Mouse (Mus musculus): ENCODE measurements around the gene Tcp11. TPM values are rescaled to one million over a fixed set of nuclear protein-coding genes. Genes with fewer than 3 reads are reported as not detected.

Tcp11 gene
- polyA plus RNA-seq, 1 experiment from 2014 or later = 2.1 TPM

GRCm38 (mm10) chr17:28022854-28023655 is 57.4 kb downstream of the Tcp11 start:
- Histone ChIP-seq H3K9me3 (no peaks in the 10 kb centered on the region), H3K27ac (no peak overlapping the region; the same call in 1 of the 2 replicates), H3K36me3 (no peaks in the 10 kb centered on the region), H3K4me1 (peaks cover 68% of the 10 kb centered on the region), H3K27me3 (no peaks in the 10 kb centered on the region), H3K4me3 (no peak overlapping the region), H3K9ac (no peak overlapping the region), H3K4me2 (no peak overlapping the region)
- ATAC-seq (ENCODE audit: insufficient number of reproducible peaks, insufficient read depth, low FRiP score, low TSS enrichment, low read depth) = no peak
- 83% methylated on average over 22 of the region's 22 CpGs for WGBS

- 66% methylated on average over 10 of the region's 10 CpGs for WGBS
- H3K4me1 ChIP-seq = peaks cover 71% of the 10 kb centered on the region
- no peaks in the 10 kb centered on the region for H3K9me3 ChIP-seq
- no peaks in the 10 kb centered on the region for H3K36me3 ChIP-seq
- 0 out of 2 replicates have a peak overlapping the region, but pooled peaks have one; percentile 19 for H3K27ac ChIP-seq
- no peak overlapping the region for H3K4me3 ChIP-seq
- no peaks in the 10 kb centered on the region for H3K27me3 ChIP-seq
- no peak for ATAC-seq (ENCODE audit: insufficient number of reproducible peaks, insufficient read depth, low FRiP score, low TSS enrichment, low read depth)
- H3K4me2 ChIP-seq = no peak overlapping the region
- no peak overlapping the region for H3K9ac ChIP-seq
These were observed 58.5 kb downstream of the Tcp11 start for GRCm38 (mm10) chr17:28021911-28022310.

- Histone ChIP-seq H3K27ac (peak overlapping the region; percentile 28; the same call in 1 of the 2 replicates), H3K9me3 (no peaks in the 10 kb centered on the region), H3K4me1 (peaks cover 60% of the 10 kb centered on the region), H3K4me3 (no peak overlapping the region), H3K9ac (0 out of 2 replicates have a peak overlapping the region, but pooled peaks have one; percentile 11), H3K4me2 (no peak overlapping the region), H3K27me3 (no peaks in the 10 kb centered on the region), H3K36me3 (no peaks in the 10 kb centered on the region)
- ATAC-seq (ENCODE audit: insufficient number of reproducible peaks, insufficient read depth, low FRiP score, low TSS enrichment, low read depth) = no peak
- 71% methylated on average over 21 of the region's 21 CpGs for WGBS
These were observed 60.4 kb downstream of the Tcp11 start for GRCm38 (mm10) chr17:28019785-28020696.

GRCm38 (mm10) chr17:28018776-28019175 is 61.7 kb downstream of the Tcp11 start:
- Histone ChIP-seq H3K27ac (no peak overlapping the region), H3K9ac (no peak overlapping the region), H3K4me2 (no peak overlapping the region), H3K4me3 (no peak overlapping the region), H3K27me3 (no peaks in the 10 kb centered on the region), H3K9me3 (no peaks in the 10 kb centered on the region), H3K36me3 (no peaks in the 10 kb centered on the region), H3K4me1 (peaks cover 62% of the 10 kb centered on the region)
- WGBS = 60% methylated on average over 11 of the region's 11 CpGs
- no peak for ATAC-seq (ENCODE audit: insufficient number of reproducible peaks, insufficient read depth, low FRiP score, low TSS enrichment, low read depth)

GRCm38 (mm10) chr17:28018344-28018743 is 62.1 kb downstream of the Tcp11 start:
- no peak overlapping the region for H3K27ac ChIP-seq
- ATAC-seq (ENCODE audit: insufficient number of reproducible peaks, insufficient read depth, low FRiP score, low TSS enrichment, low read depth) = no peak
- H3K4me3 ChIP-seq = no peak overlapping the region
- no peaks in the 10 kb centered on the region for H3K9me3 ChIP-seq
- WGBS = 74% methylated on average over 6 of the region's 6 CpGs
- H3K4me2 ChIP-seq = no peak overlapping the region
- peaks cover 64% of the 10 kb centered on the region for H3K4me1 ChIP-seq
- H3K9ac ChIP-seq = no peak overlapping the region
- H3K36me3 ChIP-seq = no peaks in the 10 kb centered on the region
- no peaks in the 10 kb centered on the region for H3K27me3 ChIP-seq

Other genes with a start within 250 kb of the Tcp11 start
- gene Snrpc, start 242.5 kb downstream of the Tcp11 start, polyA plus RNA-seq (2015; fragmentation: Nextera tagmentation; extraction: Ambion mirVana) = 326 and 362 TPM in 2 replicates
- 6.5 and 7.1 TPM in 2 replicates for gene Uhrf1bp1, start 224.2 kb downstream of the Tcp11 start, polyA plus RNA-seq (2015; fragmentation: Nextera tagmentation; extraction: Ambion mirVana)
- gene Anks1, start 171.3 kb downstream of the Tcp11 start, polyA plus RNA-seq (2015; fragmentation: Nextera tagmentation; extraction: Ambion mirVana) = 13.3 and 13.4 TPM in 2 replicates
- 89.6 and 90.4 TPM in 2 replicates for gene Taf11, start 170.8 kb downstream of the Tcp11 start, polyA plus RNA-seq (2015; fragmentation: Nextera tagmentation; extraction: Ambion mirVana)
- 9.4 and 10.1 TPM in 2 replicates for gene Scube3, start 61.5 kb upstream of the Tcp11 start, polyA plus RNA-seq (2015; fragmentation: Nextera tagmentation; extraction: Ambion mirVana)
- gene Zfp523, start 96.5 kb upstream of the Tcp11 start, polyA plus RNA-seq (2015; fragmentation: Nextera tagmentation; extraction: Ambion mirVana) = 36.6 and 41.2 TPM in 2 replicates
- 13.0 and 13.1 TPM in 2 replicates for gene Def6, start 127.1 kb upstream of the Tcp11 start, polyA plus RNA-seq (2015; fragmentation: Nextera tagmentation; extraction: Ambion mirVana)
- 3.2 and 3.3 TPM in 2 replicates for gene Ppard, start 152.1 kb upstream of the Tcp11 start, polyA plus RNA-seq (2015; fragmentation: Nextera tagmentation; extraction: Ambion mirVana)
- gene Fance, start 232.9 kb upstream of the Tcp11 start, polyA plus RNA-seq (2015; fragmentation: Nextera tagmentation; extraction: Ambion mirVana) = 34.5 and 39.5 TPM in 2 replicates
- 653 and 701 TPM in 2 replicates for gene Rpl10a, start 247.8 kb upstream of the Tcp11 start, polyA plus RNA-seq (2015; fragmentation: Nextera tagmentation; extraction: Ambion mirVana)

All from embryonic facial prominence, embryonic 13.5 days (tissue).